ENCODE assay signal across 8 mouse cellular contexts in genomic region chr13:21722373-21722925, GRCm38 (mm10). TPM values are rescaled to one million over a fixed set of nuclear protein-coding genes. Genes with fewer than 3 reads are reported as not detected.
DNase-seq lines count a peak whose midpoint lies in the region; ATAC-seq lines count a peak whose summit lies in the region.

No protein-coding gene starts in this region.

- H3K27me3 ChIP-seq in kidney, embryonic 16.5 days (ENCODE audit: insufficient read depth, low read length) = no peaks in the 10 kb centered on the region

- peak overlapping the region; percentile 40 for H3K4me3 ChIP-seq in kidney, embryonic 16.5 days (ENCODE audit: low read length)

- peaks cover 26% of the 10 kb centered on the region for H3K4me1 ChIP-seq in kidney, embryonic 16.5 days (ENCODE audit: insufficient read depth, low read length)

- no peak for DNase-seq in kidney, adult 9 months
- peak; percentile 54 for DNase-seq in R1 (ENCODE audit: low read depth, low spot score)
- DNase-seq in forelimb bud, embryonic 11.5 days (ENCODE audit: low read depth, low spot score) = peak; percentile 68
- peak; percentile 48 for DNase-seq in mesoderm, embryonic 11.5 days (ENCODE audit: low read depth, low spot score)
- DNase-seq in left cerebral cortex, postnatal 10 days (ENCODE audit: extremely low spot score in 1 of 2, low spot score in 2 of 2) = no peak
- no peak for DNase-seq in ovary, postnatal 36 days (ENCODE audit: low spot score)
- no peak for DNase-seq in thymus, postnatal 14 days

- H3K36me3 ChIP-seq in kidney, embryonic 16.5 days (ENCODE audit: insufficient read depth, low read length) = no peaks in the 10 kb centered on the region

- H3K4me2 ChIP-seq in kidney, embryonic 16.5 days (replicated peaks; ENCODE audit: low read depth, low read length) = peak overlapping the region; percentile 53

- intact Hi-C loops in left cerebral cortex, postnatal 10 days (cut with DNase I) = no loop called here

- peak overlapping the region; percentile 82 for H3K27ac ChIP-seq in kidney, embryonic 16.5 days (ENCODE audit: low read length)

- H3K9me3 ChIP-seq in kidney, embryonic 16.5 days (ENCODE audit: low read length) = no peaks in the 10 kb centered on the region

- ATAC-seq in kidney, embryonic 16.5 days (ENCODE audit: low FRiP score, low TSS enrichment) = no peak; the same call in 1 of the 2 replicates

- H3K9ac ChIP-seq in kidney, embryonic 16.5 days (replicated peaks; ENCODE audit: low read length) = peak overlapping the region; percentile 59

- 3% methylated on average over 10 of the region's 11 CpGs for WGBS in kidney, embryonic 16.5 days

RNA-seq across cellular contexts. Expression of gene Hist1h2bm, which starts 0.6 kb away (rescaled TPM):
- polyA plus RNA-seq in kidney, embryonic 16.5 days (2015; fragmentation: Nextera tagmentation; extraction: Ambion mirVana) = 4.3 and 4.4 TPM in 2 replicates
- 10 to 100 TPM; 10.1 to 13.9 TPM for total RNA-seq in left cerebral cortex, postnatal 10 days (2021)

RNA-seq across cellular contexts. Expression of gene Hist1h3h, which starts 5.0 kb away (rescaled TPM):
- polyA plus RNA-seq in kidney, embryonic 16.5 days (2015; fragmentation: Nextera tagmentation; extraction: Ambion mirVana) = 6.2 and 12.4 TPM in 2 replicates
- total RNA-seq in left cerebral cortex, postnatal 10 days (2021) = 10 to 100 TPM; 69.3 to 80.8 TPM

RNA-seq across cellular contexts. Expression of gene Hist1h2ai, which starts 6.2 kb away (rescaled TPM):
- polyA plus RNA-seq in kidney, embryonic 16.5 days (2015; fragmentation: Nextera tagmentation; extraction: Ambion mirVana) = 13.5 and 20.3 TPM in 2 replicates
- total RNA-seq in left cerebral cortex, postnatal 10 days (2021) = 10 to 100 TPM; 68.4 to 76.2 TPM

RNA-seq across cellular contexts. Expression of gene Hist1h2bl, which starts 6.5 kb away (rescaled TPM):
- polyA plus RNA-seq in kidney, embryonic 16.5 days (2015; fragmentation: Nextera tagmentation; extraction: Ambion mirVana) = 1.9 and 3.8 TPM in 2 replicates
- total RNA-seq in left cerebral cortex, postnatal 10 days (2021) = 10 to 100 TPM; 41.4 to 52.8 TPM

RNA-seq across cellular contexts. Expression of gene Hist1h4j, which starts 12.4 kb away (rescaled TPM):
- 1.4 and 1.6 TPM in 2 replicates for polyA plus RNA-seq in kidney, embryonic 16.5 days (2015; fragmentation: Nextera tagmentation; extraction: Ambion mirVana)
- total RNA-seq in left cerebral cortex, postnatal 10 days (2021) = 10 to 100 TPM; 13.5 to 16.2 TPM

Comparison
In these comparisons a context has a peak if more than half of its experiments do, and no peak if none do; other contexts are left out.
1. DNase-seq: peak in R1 (single experiment), forelimb bud, embryonic 11.5 days (single experiment) and mesoderm, embryonic 11.5 days (single experiment); none in kidney, adult 9 months (single experiment), left cerebral cortex, postnatal 10 days (0 of 2), ovary, postnatal 36 days (single experiment) and thymus, postnatal 14 days (single experiment).